Mouse (Mus musculus) embryonic facial prominence, embryonic 12.5 days (tissue): ENCODE results near the gene Ces5a. TPM values are rescaled to one million over a fixed set of nuclear protein-coding genes. Genes with fewer than 3 reads are reported as not detected.
"Not testable (repeated sequence)": the region's sequence is repeated elsewhere in the genome, so short reads cannot be mapped to it uniquely, and the experiment has no call there.

Source experiments
- ATAC-seq: fragments of 200-750 bp; cut with Nextera tagmentation; 2 replicates; pipeline ENCODE4 v1.8.0; 2017; ENCODE audit not compliant: insufficient number of reproducible peaks, insufficient read depth, low FRiP score, low TSS enrichment
- H3K27ac ChIP-seq: fragments of 300-500 bp; sonication (generic); 2 replicates; pipeline ENCODE4 v1.5.1; 2016; ENCODE audit warnings: mild to moderate bottlenecking
- H3K27me3 ChIP-seq: fragments of 300-500 bp; sonication (generic); 2 replicates; pipeline ENCODE4 v1.6.1; 2016; ENCODE audit warnings: mild to moderate bottlenecking, moderate library complexity
- H3K36me3 ChIP-seq: fragments of 300-500 bp; sonication (generic); 2 replicates; pipeline ENCODE4 v1.6.1; 2016; ENCODE audit warnings: mild to moderate bottlenecking
- H3K4me1 ChIP-seq: fragments of 300-500 bp; sonication (generic); 2 replicates; pipeline ENCODE4 v1.6.1; 2016
- H3K4me2 ChIP-seq: fragments of 300-500 bp; sonication (generic); replicated peaks from 2 replicates; pipeline ENCODE4 v1.6.1; 2016; ENCODE audit warnings: mild to moderate bottlenecking, moderate library complexity
- H3K4me3 ChIP-seq: fragments of 300-500 bp; sonication (generic); 2 replicates; pipeline ENCODE4 v1.5.1; 2016; ENCODE audit warnings: mild to moderate bottlenecking
- H3K9ac ChIP-seq: fragments of 300-500 bp; sonication (generic); 2 replicates; pipeline ENCODE4 v1.6.1; 2016; ENCODE audit warnings: mild to moderate bottlenecking, moderate library complexity
- H3K9me3 ChIP-seq: fragments of 300-500 bp; sonication (generic); 2 replicates; pipeline ENCODE4 v1.6.1; 2016; ENCODE audit warnings: mild to moderate bottlenecking, moderate library complexity
- WGBS: fragments of 180-500 bp; shearing (Covaris S2); methylation state at CpG from one replicate; pipeline ENCODE4 v1.1.7; 2016; 5-methylcytosine and 5-hydroxymethylcytosine counted together
- polyA plus RNA-seq: library from polyadenylated mRNA; unstranded; fragments of >200 nt; fragmentation: Nextera tagmentation; extraction: Ambion mirVana; gene quantifications from 2 replicates; pipeline ENCODE4 v1.2.1, GENCODE M21; 2016

Ces5a gene
- polyA plus RNA-seq, 1 experiment from 2014 or later, result 0.23 TPM

- Histone ChIP-seq H3K4me3 (no peak overlapping the region), H3K36me3 (no peaks in the 10 kb centered on the region), H3K9ac (no peak overlapping the region), H3K27me3 (no peaks in the 10 kb centered on the region), H3K4me1 (no peaks in the 10 kb centered on the region), H3K9me3 (no peaks in the 10 kb centered on the region), H3K27ac (no peak overlapping the region), H3K4me2 (no peak overlapping the region)
- WGBS, result 75% methylated on average over 3 of the region's 3 CpGs
- ATAC-seq, result no peak
These were observed 25.6 kb upstream of the Ces5a start for GRCm38 (mm10) chr8:93561271-93561670.

DNA sequence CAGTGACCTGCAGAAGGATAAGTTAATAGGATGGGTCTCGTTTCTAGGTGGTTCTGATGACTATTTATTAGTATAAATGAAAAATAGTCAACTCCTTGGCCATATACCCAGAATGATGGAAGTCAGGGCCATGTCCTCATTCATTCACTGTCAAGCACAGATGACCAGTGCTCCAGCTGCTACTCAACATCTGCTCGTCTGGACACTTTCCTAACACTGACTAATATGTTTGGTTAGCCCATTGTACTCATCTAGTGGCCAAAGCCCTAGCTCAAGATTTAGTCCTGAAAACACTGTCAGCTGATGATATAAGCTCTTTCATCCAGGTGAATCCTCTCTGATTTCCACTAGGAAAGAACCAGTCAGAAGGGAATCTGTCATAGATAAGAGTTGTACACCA, 24.1 kb upstream of the Ces5a start:
- Histone ChIP-seq H3K4me1 (no peaks in the 10 kb centered on the region), H3K4me3 (no peak overlapping the region), H3K27me3 (no peaks in the 10 kb centered on the region), H3K9me3 (no peaks in the 10 kb centered on the region), H3K4me2 (no peak overlapping the region), H3K9ac (no peak overlapping the region), H3K36me3 (no peaks in the 10 kb centered on the region), H3K27ac (no peak overlapping the region)
- ATAC-seq, result no peak
- WGBS, result 86% methylated on average over 2 of the region's 2 CpGs

- H3K9me3 ChIP-seq, result no peaks in the 10 kb centered on the region
- WGBS, result 78% methylated on average over 3 of the region's 3 CpGs
- H3K27ac ChIP-seq, result no peak overlapping the region
- H3K36me3 ChIP-seq, result no peaks in the 10 kb centered on the region
- H3K9ac ChIP-seq, result no peak overlapping the region
- H3K4me3 ChIP-seq, result no peak overlapping the region
- no peak for ATAC-seq
- no peaks in the 10 kb centered on the region for H3K4me1 ChIP-seq
- no peaks in the 10 kb centered on the region for H3K27me3 ChIP-seq
- H3K4me2 ChIP-seq, result no peak overlapping the region
These were observed 33.0 kb downstream of the Ces5a start for GRCm38 (mm10) chr8:93502634-93503033.

DNA sequence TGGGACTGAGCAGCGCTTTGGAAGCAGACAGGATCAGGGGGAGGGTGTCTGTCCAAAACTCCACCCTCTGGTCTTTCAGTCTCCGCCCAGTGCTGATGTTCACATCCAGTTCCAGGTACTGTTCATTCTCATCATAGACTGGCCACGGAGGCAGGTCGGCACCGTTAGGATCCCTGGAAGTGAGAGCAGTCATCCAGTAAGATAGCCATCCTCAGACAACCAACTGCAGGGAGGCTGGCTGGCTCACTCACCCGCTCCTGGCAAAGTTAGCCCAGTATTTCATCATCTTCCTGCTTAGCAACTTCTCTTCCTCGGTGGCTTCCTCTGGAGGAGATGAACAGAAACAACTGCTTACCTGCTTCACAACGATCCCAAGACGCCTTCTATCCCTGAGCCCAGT, 36.2 kb downstream of the Ces5a start:
- Histone ChIP-seq H3K9ac (no peak overlapping the region), H3K4me2 (no peak overlapping the region), H3K4me3 (no peak overlapping the region), H3K27ac (no peak overlapping the region), H3K9me3 (no peaks in the 10 kb centered on the region), H3K4me1 (no peaks in the 10 kb centered on the region), H3K36me3 (no peaks in the 10 kb centered on the region), H3K27me3 (no peaks in the 10 kb centered on the region)
- no peak for ATAC-seq
- 42% methylated on average over 9 of the region's 9 CpGs for WGBS

DNA sequence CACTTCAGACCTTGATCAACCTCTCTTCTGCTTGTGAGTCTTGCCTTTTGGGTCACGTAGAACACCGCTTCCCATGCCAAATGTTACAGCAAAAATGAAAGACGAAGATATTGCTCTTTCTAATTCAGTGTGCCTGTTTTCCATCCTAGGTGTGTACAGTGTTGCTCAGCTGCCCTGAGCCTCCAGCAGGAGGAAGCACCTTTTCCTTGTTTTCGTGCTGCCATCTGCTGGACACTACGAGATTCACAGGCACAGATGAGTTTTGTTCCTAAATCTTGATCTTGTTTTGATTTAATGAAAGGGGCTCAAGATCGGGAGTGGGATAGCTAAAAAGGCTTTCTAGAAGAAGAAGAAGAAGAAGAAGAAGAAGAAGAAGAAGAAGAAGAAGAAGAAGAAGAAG, 40.3 kb downstream of the Ces5a start:
- H3K36me3 ChIP-seq, result no peaks in the 10 kb centered on the region
- H3K9me3 ChIP-seq, result no peaks in the 10 kb centered on the region
- H3K4me1 ChIP-seq, result no peaks in the 10 kb centered on the region
- WGBS, result 20% methylated on average over 6 of the region's 6 CpGs
- H3K9ac ChIP-seq, result no peak overlapping the region
- no peak for ATAC-seq
- H3K4me3 ChIP-seq, result no peak overlapping the region
- H3K27ac ChIP-seq, result no peak overlapping the region
- H3K27me3 ChIP-seq, result no peaks in the 10 kb centered on the region
- no peak overlapping the region for H3K4me2 ChIP-seq

- no peak for ATAC-seq
- H3K27me3 ChIP-seq, result no peaks in the 10 kb centered on the region
- H3K4me2 ChIP-seq, result no peak overlapping the region
- H3K4me3 ChIP-seq, result no peak overlapping the region
- H3K4me1 ChIP-seq, result no peaks in the 10 kb centered on the region
- H3K9me3 ChIP-seq, result no peaks in the 10 kb centered on the region
- no peak overlapping the region for H3K9ac ChIP-seq
- H3K27ac ChIP-seq, result no peak overlapping the region
- WGBS, result 9% methylated on average over 4 of the region's 4 CpGs
- no peaks in the 10 kb centered on the region for H3K36me3 ChIP-seq
These were observed 46.9 kb downstream of the Ces5a start for GRCm38 (mm10) chr8:93488743-93489142.

DNA sequence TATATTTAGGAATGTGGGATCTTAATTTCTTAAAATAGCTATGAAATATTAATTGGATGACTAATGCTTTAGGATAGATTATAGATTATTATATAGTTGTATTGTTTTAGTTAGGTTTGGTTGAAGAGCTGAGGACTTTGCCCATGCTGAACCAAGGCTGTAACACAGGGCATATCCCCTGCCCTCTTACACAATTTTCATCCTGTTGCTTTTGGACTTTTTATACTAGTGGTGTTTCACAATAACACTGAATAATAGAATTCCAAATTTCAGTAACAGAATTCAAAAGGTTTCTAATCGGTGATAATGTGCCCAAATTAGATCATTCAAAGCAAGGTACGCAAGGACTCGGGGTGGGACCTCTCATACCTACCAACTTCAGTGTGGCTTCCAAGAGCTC, 57.4 kb downstream of the Ces5a start:
- H3K4me3 ChIP-seq, result no peak overlapping the region
- H3K4me2 ChIP-seq, result no peak overlapping the region
- 91% methylated on average over 3 of the region's 3 CpGs for WGBS
- H3K9ac ChIP-seq, result no peak overlapping the region
- no peaks in the 10 kb centered on the region for H3K27me3 ChIP-seq
- no peak overlapping the region for H3K27ac ChIP-seq
- no peak for ATAC-seq
- H3K36me3 ChIP-seq, result no peaks in the 10 kb centered on the region
- H3K9me3 ChIP-seq, result no peaks in the 10 kb centered on the region
- no peaks in the 10 kb centered on the region for H3K4me1 ChIP-seq

- WGBS, result 81% methylated on average over 16 of the region's 16 CpGs
- ATAC-seq, H3K27ac ChIP-seq, H3K36me3 ChIP-seq, H3K9me3 ChIP-seq, H3K9ac ChIP-seq, H3K4me3 ChIP-seq, H3K27me3 ChIP-seq, H3K4me1 ChIP-seq, H3K4me2 ChIP-seq: not testable (repeated sequence)
These were observed 65.9 kb downstream of the Ces5a start for GRCm38 (mm10) chr8:93469733-93470132.

- no peak overlapping the region for H3K4me3 ChIP-seq
- H3K9ac ChIP-seq, result no peak overlapping the region
- H3K27ac ChIP-seq, result no peak overlapping the region
- H3K4me2 ChIP-seq, result no peak overlapping the region
- no peaks in the 10 kb centered on the region for H3K36me3 ChIP-seq
- H3K4me1 ChIP-seq, result no peaks in the 10 kb centered on the region
- no peaks in the 10 kb centered on the region for H3K27me3 ChIP-seq
- no peak for ATAC-seq
- WGBS, result 90% methylated on average over 12 of the region's 12 CpGs
- no peaks in the 10 kb centered on the region for H3K9me3 ChIP-seq
These were observed 81.3 kb downstream of the Ces5a start for GRCm38 (mm10) chr8:93454258-93454877.

Other genes with a start within 250 kb of the Ces5a start
- not detected in 2 replicates for gene Ces1g, start 198.5 kb downstream of the Ces5a start, polyA plus RNA-seq
- gene Ces1h, start 156.1 kb downstream of the Ces5a start, polyA plus RNA-seq, result not detected in 2 replicates